Mouse (Mus musculus) cerebellum, postnatal 4 days (tissue): ENCODE measurements around the gene Scpep1.
"Not testable (repeated sequence)": the region's sequence is repeated elsewhere in the genome, so short reads cannot be mapped to it uniquely, and the experiment has no call there.

ENCODE experiments used
- DNase-seq, 2 experiments: peaks; one replicate each; pipeline ENCODE4 v3.0.0; 2022; ENCODE audit warnings: low spot score in 2 of 2, mixed read lengths in 1 of 2

Gene Scpep1

GRCm38 (mm10) chr11:88955217-88955969 is at the start of gene Scpep1:
Gene Scpep1 (minus strand): TSS chr11:88955465.
- peak; percentile 92 to 95 for DNase-seq

DNA sequence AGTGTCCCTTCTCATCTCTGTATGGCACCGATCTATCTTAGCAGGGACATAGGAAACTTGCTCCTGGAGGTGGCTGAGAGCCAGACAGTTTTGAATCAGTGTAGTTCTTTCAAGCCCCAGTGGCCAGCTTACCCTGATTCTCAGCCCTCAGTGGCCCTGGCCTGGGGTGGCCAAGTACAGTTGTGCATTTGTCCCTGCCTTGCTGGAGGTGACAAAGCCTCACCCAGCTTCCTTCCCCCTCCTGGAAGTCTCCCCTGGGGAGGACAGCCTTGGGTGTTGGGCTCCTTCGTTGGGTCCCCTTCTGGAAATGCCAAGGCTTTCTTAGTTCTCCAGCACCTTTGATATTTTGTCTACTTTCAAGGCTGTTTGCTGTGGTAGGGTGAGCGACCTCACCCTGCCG is 48.5 kb upstream of the Scpep1 start:
- DNase-seq, result no peak

GRCm38 (mm10) chr11:89003078-89003477 is 47.8 kb upstream of the Scpep1 start:
- DNase-seq, result no peak

- DNase-seq, result peak in 1 of 2 experiments; percentile 36
Observed at GRCm38 (mm10) chr11:89002621-89003020, 47.4 kb upstream of the Scpep1 start.

GRCm38 (mm10) chr11:89002068-89002467 is 46.8 kb upstream of the Scpep1 start:
- no peak for DNase-seq

GRCm38 (mm10) chr11:89001569-89001968 is 46.3 kb upstream of the Scpep1 start:
- DNase-seq, result no peak

- DNase-seq, result no peak
Observed at GRCm38 (mm10) chr11:89000527-89000819, 45.2 kb upstream of the Scpep1 start.

DNA sequence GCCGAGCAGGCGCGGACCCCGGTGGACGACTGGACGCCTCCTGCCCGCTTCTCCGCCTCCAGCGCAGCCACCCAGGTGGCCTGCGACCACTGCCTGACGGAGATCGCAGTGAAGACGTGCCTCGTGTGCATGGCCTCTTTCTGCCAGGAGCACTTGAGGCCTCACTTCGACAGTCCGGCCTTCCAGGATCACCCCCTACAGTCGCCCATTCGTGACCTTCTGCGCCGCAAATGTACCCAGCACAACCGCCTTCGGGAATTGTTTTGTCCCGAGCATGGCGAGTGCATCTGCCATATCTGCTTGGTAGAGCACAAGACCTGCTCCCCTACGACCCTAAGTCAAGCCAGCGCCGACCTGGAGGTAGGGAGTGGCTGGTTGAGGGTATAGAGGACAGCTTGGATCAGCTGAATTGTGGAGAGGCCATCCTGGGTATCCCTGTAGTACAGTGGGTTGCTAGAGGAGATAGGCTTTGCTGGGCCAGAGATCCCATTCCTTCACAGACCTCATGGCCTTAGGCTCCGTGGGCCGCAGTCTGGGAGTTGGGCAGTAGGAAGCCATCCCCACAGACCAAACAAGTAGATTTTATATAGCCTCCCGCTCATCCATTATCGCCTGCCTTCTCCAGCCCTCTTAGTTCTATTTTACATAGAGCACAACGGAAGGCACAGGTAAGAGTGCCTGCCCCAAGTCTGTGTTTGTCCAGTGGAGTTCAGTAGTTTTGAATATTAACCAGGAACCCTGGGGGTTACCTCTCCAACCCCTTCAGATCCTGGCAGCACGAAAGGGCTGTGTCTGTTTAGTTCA is 44.7 kb upstream of the Scpep1 start:
- DNase-seq, result no peak

GRCm38 (mm10) chr11:88998974-88999722 is 43.9 kb upstream of the Scpep1 start, which contains the start of gene Trim25:
Gene Trim25 (plus strand): TSS chr11:88999376.
- DNase-seq, result peak in 1 of 2 experiments; percentile 24

DNA sequence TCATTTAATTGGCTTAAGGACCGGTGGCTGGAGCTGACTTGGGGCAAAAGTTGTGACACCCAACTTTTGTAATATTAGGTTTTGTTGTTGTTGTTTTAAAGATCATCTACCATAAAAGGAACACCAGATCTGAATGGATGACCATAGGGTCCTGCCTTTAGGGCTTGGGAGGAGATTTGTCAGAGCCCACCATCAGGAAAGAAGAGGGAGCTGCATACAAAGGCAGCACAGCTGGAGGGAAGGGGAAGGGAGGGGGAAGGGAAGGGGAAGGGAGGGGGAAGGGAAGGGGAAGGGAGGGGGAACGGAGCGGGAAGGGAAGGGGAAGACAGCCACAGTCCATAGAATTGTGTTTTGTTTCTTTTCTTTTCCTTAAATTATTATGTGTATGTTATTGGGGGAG is 43.1 kb upstream of the Scpep1 start:
- DNase-seq, result no peak

DNA sequence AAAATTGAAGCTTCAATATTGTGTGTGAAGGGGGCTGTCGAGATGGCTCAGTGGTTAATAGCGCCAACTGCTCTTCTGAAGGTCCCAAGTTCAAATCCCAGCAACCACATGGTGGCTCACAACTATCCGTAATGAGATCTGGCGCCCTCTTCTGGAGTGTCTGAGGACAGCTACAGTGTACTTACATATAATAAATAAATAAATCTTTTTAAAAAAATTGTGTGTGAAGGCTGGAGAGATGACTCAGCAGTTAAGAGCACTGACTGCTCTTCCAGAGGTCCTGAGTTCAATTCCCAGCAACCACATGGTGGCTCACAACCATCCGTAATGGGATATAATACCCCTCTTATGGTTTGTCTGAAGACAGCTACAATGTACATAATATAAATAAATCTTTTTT is 42.1 kb upstream of the Scpep1 start:
- DNase-seq, result not testable (repeated sequence)

- no peak for DNase-seq
Observed at GRCm38 (mm10) chr11:88996427-88996826, 41.2 kb upstream of the Scpep1 start.

GRCm38 (mm10) chr11:88995616-88996015 is 40.4 kb upstream of the Scpep1 start:
- no peak for DNase-seq

GRCm38 (mm10) chr11:88994492-88994891 is 39.2 kb upstream of the Scpep1 start:
- no peak for DNase-seq

DNA sequence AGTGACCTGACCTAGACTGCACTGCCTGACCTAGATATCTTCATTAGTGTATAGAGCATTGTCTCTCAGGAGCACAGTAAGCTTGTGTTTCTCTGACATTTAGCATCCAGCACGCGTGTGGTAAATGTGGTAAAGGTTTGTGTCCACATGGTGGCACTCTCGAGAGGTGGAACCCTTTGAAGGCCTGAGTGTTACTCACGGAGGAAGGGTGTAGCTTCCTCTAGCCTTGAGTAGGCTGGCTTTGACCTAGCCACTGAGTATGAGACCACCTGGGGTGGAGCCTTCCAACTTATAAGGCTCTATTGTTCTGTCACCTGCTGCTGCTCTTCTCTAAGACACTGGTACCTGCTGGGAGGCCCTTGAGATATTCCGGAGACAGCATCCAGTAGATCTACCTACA is 38.4 kb upstream of the Scpep1 start:
- peak in 1 of 2 experiments; percentile 32 for DNase-seq

GRCm38 (mm10) chr11:88993186-88993585 is 37.9 kb upstream of the Scpep1 start:
- DNase-seq, result no peak

GRCm38 (mm10) chr11:88989530-88989929 is 34.3 kb upstream of the Scpep1 start:
- no peak for DNase-seq

GRCm38 (mm10) chr11:88988956-88989355 is 33.7 kb upstream of the Scpep1 start:
- no peak for DNase-seq

GRCm38 (mm10) chr11:88986616-88987015 is 31.4 kb upstream of the Scpep1 start:
- DNase-seq, result no peak

DNA sequence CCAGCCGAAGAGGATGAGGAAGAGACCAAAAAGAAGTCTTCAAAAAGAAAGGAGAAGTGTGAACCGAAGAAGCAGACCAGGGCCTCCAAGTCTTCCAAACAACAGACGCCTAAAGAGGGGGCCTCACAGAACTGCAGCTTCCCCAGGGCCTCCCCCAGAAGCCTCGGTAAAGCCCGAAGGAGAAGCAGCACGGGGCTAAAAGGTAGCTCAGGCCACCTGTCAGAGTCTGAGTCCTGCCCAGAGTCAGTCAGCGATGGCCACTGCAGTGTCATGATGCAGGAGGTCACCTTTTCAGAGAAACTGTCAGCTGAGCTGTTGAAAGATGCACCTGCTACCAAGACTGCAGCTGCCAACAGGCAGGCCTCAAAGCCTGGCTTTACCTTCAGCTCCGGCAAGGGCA is 26.1 kb upstream of the Scpep1 start:
- DNase-seq, result no peak

DNA sequence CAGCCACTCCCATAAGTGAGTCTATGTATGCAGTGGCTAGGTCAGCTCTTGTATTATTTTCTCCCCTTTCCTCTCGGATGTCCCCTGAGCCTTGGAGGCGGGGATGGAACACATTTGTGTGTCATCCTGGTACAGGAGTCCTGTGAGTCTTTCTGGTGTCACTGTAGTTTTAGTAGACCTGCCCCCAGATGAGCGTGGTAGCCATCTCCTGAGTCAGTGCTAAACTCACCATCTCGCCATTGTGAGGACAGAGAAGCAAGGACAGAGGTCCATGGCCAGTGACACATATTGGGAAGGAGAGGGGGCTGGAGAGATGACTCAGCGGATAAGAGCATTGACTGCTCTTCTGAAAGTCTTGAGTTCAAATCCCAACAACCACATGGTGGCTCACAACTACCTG is 21.9 kb upstream of the Scpep1 start:
- DNase-seq, result no peak

GRCm38 (mm10) chr11:88976320-88976719 is 21.1 kb upstream of the Scpep1 start:
- no peak for DNase-seq
